Mouse (Mus musculus) embryonic facial prominence, embryonic 10.5 days (tissue): ENCODE measurements around the gene Vrk2. TPM values are rescaled to one million over a fixed set of nuclear protein-coding genes. Genes with fewer than 3 reads are reported as not detected.
A peak's percentile ranks its signal among the peaks of the same experiment; 100 is the strongest.

Source experiments
- DNase-seq: peaks from one replicate; pipeline ENCODE4 v3.0.0-alpha.2; 2017; ENCODE audit warnings: low spot score
- H3K27ac ChIP-seq: fragments of 300-500 bp; sonication (generic); replicated peaks from 2 replicates; pipeline ENCODE4 v1.5.1; 2016; ENCODE audit warnings: mild to moderate bottlenecking
- H3K27me3 ChIP-seq: fragments of 300-500 bp; sonication (generic); replicated peaks from 2 replicates; pipeline ENCODE4 v1.6.1; 2016; ENCODE audit warnings: low read depth, mild to moderate bottlenecking; ENCODE audit not compliant: poor library complexity, severe bottlenecking
- H3K36me3 ChIP-seq: fragments of 300-500 bp; sonication (generic); replicated peaks from 2 replicates; pipeline ENCODE4 v1.6.1; 2016; ENCODE audit warnings: mild to moderate bottlenecking, moderate library complexity
- H3K4me1 ChIP-seq: fragments of 300-500 bp; sonication (generic); 2 replicates; pipeline ENCODE4 v1.6.1; 2016
- H3K4me3 ChIP-seq: fragments of 300-500 bp; sonication (generic); 2 replicates; pipeline ENCODE4 v1.5.1; 2016; ENCODE audit warnings: mild to moderate bottlenecking, moderate library complexity
- H3K9me3 ChIP-seq: fragments of 300-500 bp; sonication (generic); 2 replicates; pipeline ENCODE4 v1.6.1; 2016; ENCODE audit warnings: mild to moderate bottlenecking
- WGBS: fragments of 180-500 bp; shearing (Covaris S2); methylation state at CpG from one replicate; pipeline ENCODE4 v1.1.7; 2016; 5-methylcytosine and 5-hydroxymethylcytosine counted together
- polyA plus RNA-seq: library from polyadenylated mRNA; unstranded; fragments of >200 nt; fragmentation: Nextera tagmentation; extraction: Ambion mirVana; gene quantifications from 2 replicates; pipeline ENCODE4 v1.2.1, GENCODE M21; 2016

Vrk2 gene
- polyA plus RNA-seq, 1 experiment from 2014 or later, result 24.9 TPM

- WGBS, result 81% methylated on average over 6 of the region's 6 CpGs
- Histone ChIP-seq H3K36me3 (no peaks in the 10 kb centered on the region), H3K9me3 (no peaks in the 10 kb centered on the region), H3K27ac (no peak overlapping the region), H3K4me1 (peaks cover 12% of the 10 kb centered on the region), H3K27me3 (no peaks in the 10 kb centered on the region), H3K4me3 (no peak overlapping the region)
- no peak for DNase-seq
Measured at GRCm38 (mm10) chr11:26597145-26597544, 3.3 kb upstream of the Vrk2 start.

DNA sequence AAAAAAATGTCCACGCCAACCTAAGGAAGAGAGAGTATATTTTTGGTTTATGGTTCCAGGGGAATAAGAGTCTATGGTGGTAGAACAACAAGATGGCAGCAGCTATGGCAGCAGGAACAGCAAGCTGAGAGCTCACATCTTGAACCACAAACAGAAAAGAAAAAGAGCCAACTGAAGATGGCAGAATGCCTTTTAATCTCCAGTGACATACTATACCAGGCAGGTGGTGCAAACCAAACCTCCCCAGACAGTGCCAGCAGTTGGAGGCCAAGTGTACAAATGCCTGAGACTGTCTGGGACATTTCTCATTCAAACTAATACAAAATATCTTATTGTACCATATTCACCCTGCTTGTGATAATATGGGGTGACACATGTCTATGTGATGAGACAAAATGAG lies 2.4 kb upstream of the Vrk2 start:
- 92% methylated on average over 1 of the region's 1 CpGs for WGBS
- Histone ChIP-seq H3K27me3 (no peaks in the 10 kb centered on the region), H3K9me3 (no peaks in the 10 kb centered on the region), H3K4me3 (no peak overlapping the region), H3K4me1 (peaks cover 12% of the 10 kb centered on the region), H3K36me3 (no peaks in the 10 kb centered on the region), H3K27ac (no peak overlapping the region)
- no peak for DNase-seq

GRCm38 (mm10) chr11:26594487-26594886 lies 688 bp upstream of the Vrk2 start:
- Histone ChIP-seq H3K27me3 (no peaks in the 10 kb centered on the region), H3K36me3 (no peaks in the 10 kb centered on the region), H3K4me3 (no peak overlapping the region), H3K27ac (no peak overlapping the region), H3K9me3 (no peaks in the 10 kb centered on the region), H3K4me1 (peaks cover 12% of the 10 kb centered on the region)
- WGBS, result 77% methylated on average over 1 of the region's 1 CpGs
- DNase-seq, result no peak

- 26% methylated on average over 6 of the region's 6 CpGs for WGBS
- H3K36me3 ChIP-seq, result no peaks in the 10 kb centered on the region
- peaks cover 12% of the 10 kb centered on the region for H3K4me1 ChIP-seq
- H3K27ac ChIP-seq, result peak overlapping the region; percentile 95
- H3K27me3 ChIP-seq, result no peaks in the 10 kb centered on the region
- DNase-seq, result peak; percentile 23
- H3K9me3 ChIP-seq, result no peaks in the 10 kb centered on the region
- peak overlapping the region; percentile 83 for H3K4me3 ChIP-seq
Measured at GRCm38 (mm10) chr11:26592395-26593053, 1.3 kb downstream of the Vrk2 start.

- no peak overlapping the region for H3K27ac ChIP-seq
- DNase-seq, result no peak
Measured at GRCm38 (mm10) chr11:26587184-26587524, 6.6 kb downstream of the Vrk2 start.

GRCm38 (mm10) chr11:26586367-26587183 lies 7.2 kb downstream of the Vrk2 start:
- no peaks in the 10 kb centered on the region for H3K4me1 ChIP-seq
- WGBS, result 83% methylated on average over 6 of the region's 6 CpGs
- DNase-seq, result no peak
- no peaks in the 10 kb centered on the region for H3K36me3 ChIP-seq
- no peak overlapping the region for H3K4me3 ChIP-seq
- H3K27ac ChIP-seq, result no peak overlapping the region
- H3K27me3 ChIP-seq, result no peaks in the 10 kb centered on the region
- no peaks in the 10 kb centered on the region for H3K9me3 ChIP-seq

More at GRCm38 (mm10) chr11:26587184-26587524, 6.6 kb downstream of the Vrk2 start:
- no peaks in the 10 kb centered on the region for H3K9me3 ChIP-seq
- WGBS, result 92% methylated on average over 1 of the region's 1 CpGs
- H3K4me1 ChIP-seq, result no peaks in the 10 kb centered on the region
- H3K4me3 ChIP-seq, result no peak overlapping the region
- no peaks in the 10 kb centered on the region for H3K36me3 ChIP-seq
- no peaks in the 10 kb centered on the region for H3K27me3 ChIP-seq

- 87% methylated on average over 17 of the region's 17 CpGs for WGBS
- DNase-seq, result no peak
- Histone ChIP-seq H3K27ac (no peak overlapping the region), H3K4me1 (no peaks in the 10 kb centered on the region), H3K27me3 (no peaks in the 10 kb centered on the region), H3K9me3 (no peaks in the 10 kb centered on the region), H3K4me3 (no peak overlapping the region), H3K36me3 (no peaks in the 10 kb centered on the region)
Measured at GRCm38 (mm10) chr11:26585409-26586366, 8.1 kb downstream of the Vrk2 start.

DNA sequence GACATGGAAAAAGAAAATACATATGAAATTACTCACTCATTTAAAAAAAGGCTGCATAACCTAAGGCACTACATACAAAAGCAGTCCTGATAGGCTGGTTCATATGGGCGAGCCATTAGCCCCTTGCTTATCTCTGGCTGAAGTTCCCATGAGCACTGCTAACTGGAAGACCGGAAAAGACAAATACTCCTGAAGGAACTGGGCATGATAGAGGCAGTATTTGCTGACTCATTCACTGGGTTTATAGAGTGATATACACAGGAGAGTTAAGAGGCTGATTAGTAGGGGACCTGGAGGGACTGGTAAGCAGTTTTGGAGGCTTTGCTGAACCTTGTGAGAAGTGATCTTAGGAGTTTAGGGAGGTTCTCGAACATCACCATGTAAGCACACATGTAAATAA lies 42.2 kb downstream of the Vrk2 start:
- WGBS, result 92% methylated on average over 3 of the region's 3 CpGs
- Histone ChIP-seq H3K27ac (no peak overlapping the region), H3K4me1 (no peaks in the 10 kb centered on the region), H3K4me3 (no peak overlapping the region), H3K27me3 (no peaks in the 10 kb centered on the region), H3K9me3 (peaks cover 5% of the 10 kb centered on the region; the same call in 1 of the 2 replicates), H3K36me3 (peaks cover 11% of the 10 kb centered on the region)
- no peak for DNase-seq

GRCm38 (mm10) chr11:26537816-26538215 lies 56.0 kb downstream of the Vrk2 start:
- Histone ChIP-seq H3K4me3 (no peak overlapping the region), H3K36me3 (peaks cover 6% of the 10 kb centered on the region), H3K27me3 (no peaks in the 10 kb centered on the region), H3K9me3 (no peaks in the 10 kb centered on the region), H3K27ac (no peak overlapping the region), H3K4me1 (no peaks in the 10 kb centered on the region)
- DNase-seq, result no peak
- WGBS, result 89% methylated on average over 5 of the region's 5 CpGs

- H3K4me1 ChIP-seq, result no peaks in the 10 kb centered on the region
- no peak overlapping the region for H3K4me3 ChIP-seq
- DNase-seq, result no peak
- no peaks in the 10 kb centered on the region for H3K9me3 ChIP-seq
- H3K36me3 ChIP-seq, result no peaks in the 10 kb centered on the region
- H3K27ac ChIP-seq, result no peak overlapping the region
- H3K27me3 ChIP-seq, result no peaks in the 10 kb centered on the region
Measured at GRCm38 (mm10) chr11:26533828-26534119, 60.0 kb downstream of the Vrk2 start.

DNA sequence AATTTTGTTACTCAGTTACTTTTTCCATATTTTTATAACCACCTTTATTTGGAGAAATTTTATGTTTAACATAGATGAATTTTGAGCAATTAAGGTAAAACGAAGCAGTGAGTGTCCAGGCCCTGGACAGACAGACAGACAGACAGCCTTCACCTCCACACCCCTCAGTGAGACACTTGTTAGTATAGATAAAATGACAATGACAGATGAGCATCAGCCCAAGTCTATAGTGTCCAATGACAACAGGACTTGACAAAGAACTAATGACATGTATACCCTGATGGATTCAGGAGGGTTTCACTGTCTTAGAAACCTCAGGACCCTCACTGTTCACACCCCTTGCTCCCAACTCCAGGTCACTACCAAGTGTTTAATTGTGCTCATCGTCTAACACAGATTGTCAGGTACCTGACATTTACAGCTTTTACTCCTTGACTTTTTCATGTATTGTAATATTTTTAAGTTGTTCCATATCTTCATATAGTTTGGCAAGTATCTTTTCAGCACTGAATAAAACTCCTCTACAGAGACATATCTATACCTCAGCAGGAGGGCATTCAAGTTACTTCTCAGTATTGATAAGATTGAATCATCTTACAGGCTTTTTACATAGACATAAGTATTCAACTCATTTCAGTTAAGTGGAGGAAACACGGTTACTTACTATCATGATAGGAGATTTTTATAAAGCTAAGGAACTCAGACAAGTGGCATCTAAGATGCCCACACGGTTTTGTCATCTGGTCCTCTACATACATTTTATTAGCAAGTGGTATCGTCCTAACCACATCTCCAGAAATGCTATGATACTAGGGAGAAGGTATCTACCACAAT lies 60.6 kb downstream of the Vrk2 start:
- 90% methylated on average over 5 of the region's 5 CpGs for WGBS
- no peaks in the 10 kb centered on the region for H3K36me3 ChIP-seq
- DNase-seq, result no peak

DNA sequence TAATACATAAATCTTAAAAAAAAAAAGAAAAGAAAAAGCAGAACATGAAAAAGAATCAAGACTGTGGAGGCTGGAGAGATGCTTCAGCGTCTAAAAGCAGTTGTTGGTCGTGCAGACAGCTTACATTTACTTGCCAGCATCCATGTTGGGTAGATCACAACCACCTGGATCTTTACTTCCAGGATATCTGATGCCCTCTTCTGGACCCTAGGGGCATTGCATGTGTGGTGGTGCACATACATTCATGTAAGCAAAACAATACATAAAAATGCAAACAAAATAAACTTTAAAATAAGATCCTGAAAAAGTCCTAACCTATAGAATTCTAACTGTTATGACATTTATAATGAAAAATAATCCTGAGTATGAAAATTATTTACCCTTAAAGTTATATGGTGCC lies 66.9 kb downstream of the Vrk2 start:
- Histone ChIP-seq H3K9me3 (no peaks in the 10 kb centered on the region), H3K36me3 (peaks cover 7% of the 10 kb centered on the region; the same call in 1 of the 2 replicates), H3K27ac (no peak overlapping the region), H3K4me1 (no peaks in the 10 kb centered on the region), H3K27me3 (no peaks in the 10 kb centered on the region), H3K4me3 (no peak overlapping the region)
- DNase-seq, result no peak
- 95% methylated on average over 2 of the region's 2 CpGs for WGBS

More for the DNA sequence above, 60.6 kb downstream of the Vrk2 start:
- no peak overlapping the region for H3K4me3 ChIP-seq
- no peaks in the 10 kb centered on the region for H3K4me1 ChIP-seq
- H3K27ac ChIP-seq, result no peak overlapping the region
- H3K27me3 ChIP-seq, result no peaks in the 10 kb centered on the region
- H3K9me3 ChIP-seq, result no peaks in the 10 kb centered on the region
